In the genomic region with DNA sequence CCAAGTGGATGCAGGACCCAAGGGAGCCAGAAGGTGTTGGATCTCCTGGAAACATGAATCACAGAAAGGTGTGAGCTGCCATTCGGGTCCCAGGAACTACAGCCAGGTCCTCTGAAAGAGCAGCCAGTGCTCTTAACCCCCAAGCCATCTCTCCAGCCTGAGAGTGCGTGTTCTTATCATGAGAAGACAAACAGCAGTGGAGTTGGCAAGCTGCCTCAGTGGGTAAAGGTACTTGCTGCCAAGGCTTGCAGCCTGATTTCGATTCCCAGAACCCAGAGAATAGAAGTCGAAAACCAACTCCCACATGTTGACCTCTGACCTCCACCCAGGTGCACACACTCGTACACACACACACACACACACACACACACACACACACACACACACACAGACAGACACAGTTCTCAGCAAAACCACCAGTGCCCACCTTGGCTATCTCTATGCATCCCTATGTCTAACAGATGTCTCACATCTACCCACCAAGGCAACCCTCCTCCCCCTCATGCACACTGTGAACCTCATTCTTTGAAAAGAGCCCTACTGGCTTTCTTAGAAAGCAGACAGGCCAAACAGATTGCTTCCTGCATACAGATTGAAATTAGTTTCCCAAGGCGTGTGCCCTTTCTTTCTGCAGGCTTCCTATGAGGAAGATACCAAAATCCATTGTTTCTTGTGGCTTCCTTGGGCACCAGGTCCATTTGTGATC, we compare ENCODE assay signal across 11 mouse cellular contexts. TPM values are rescaled to one million over a fixed set of nuclear protein-coding genes. Genes with fewer than 3 reads are reported as not detected.
DNase-seq lines count a peak whose midpoint lies in the region; ATAC-seq lines count a peak whose summit lies in the region.
"Had no signal": no experiment of that assay in that cellular context is flagged by ENCODE, and none has a peak within 500 bp of the region (broad histone marks: within the 10 kb centered on the region; RNA-seq: fewer than 3 reads in every experiment).

No protein-coding gene starts in this region.

- peak; percentile 68 to 85 for DNase-seq in adrenal gland, adult (ENCODE audit: inconsistent age in 2 of 2, low spot score in 1 of 2)
- DNase-seq in adrenal gland, postnatal 4 days (ENCODE audit: low spot score in 2 of 2): no peak
- peak; percentile 65 for DNase-seq in ovary, adult 18-20 months (ENCODE audit: low spot score)
- no peak for DNase-seq in ovary, postnatal 14 days (ENCODE audit: low spot score)
- DNase-seq in ovary, postnatal 10 days (ENCODE audit: low spot score): peak; percentile 13
- DNase-seq in layer of hippocampus, adult 11-12 months (ENCODE audit: low spot score): no peak
- no peak for DNase-seq in liver, embryonic 11.5 days (ENCODE audit: low spot score)

- 39% methylated on average over 5 of the region's 6 CpGs for WGBS in hindbrain, embryonic 16.5 days
- WGBS in liver, embryonic 11.5 days: 70% methylated on average over 6 of the region's 6 CpGs

- peak overlapping the region; percentile 52; the same call in 1 of the 2 replicates for H3K27ac ChIP-seq in hindbrain, embryonic 16.5 days (ENCODE audit: low read depth, low read length)
- H3K27ac ChIP-seq in liver, embryonic 11.5 days (ENCODE audit: low read depth, low read length): no peak overlapping the region
- H3K27ac ChIP-seq: kidney, postnatal 0 days; liver, embryonic 14.5 days had no signal

- ATAC-seq in hindbrain, embryonic 16.5 days: no peak
- no peak for ATAC-seq in liver, embryonic 11.5 days (replicated peaks; ENCODE audit: low FRiP score)

- H3K36me3 ChIP-seq in hindbrain, embryonic 16.5 days (ENCODE audit: control insufficient read depth, insufficient read depth, low read length): no peaks in the 10 kb centered on the region
- H3K36me3 ChIP-seq in liver, embryonic 11.5 days (ENCODE audit: control insufficient read depth, insufficient read depth, low read length): no peaks in the 10 kb centered on the region

- no peak overlapping the region for H3K4me2 ChIP-seq in hindbrain, embryonic 16.5 days (ENCODE audit: low read length)
- H3K4me2 ChIP-seq in liver, embryonic 11.5 days: no peak overlapping the region

- no peaks in the 10 kb centered on the region for H3K27me3 ChIP-seq in hindbrain, embryonic 16.5 days (replicated peaks; ENCODE audit: control insufficient read depth, insufficient read depth, low read length)
- peaks cover 5% of the 10 kb centered on the region for H3K27me3 ChIP-seq in liver, embryonic 11.5 days (replicated peaks; ENCODE audit: control insufficient read depth, insufficient read depth, low read length)

- H3K9me3 ChIP-seq in hindbrain, embryonic 16.5 days (ENCODE audit: control insufficient read depth, low read length): no peaks in the 10 kb centered on the region
- H3K9me3 ChIP-seq in liver, embryonic 11.5 days (ENCODE audit: control insufficient read depth, low read length): no peaks in the 10 kb centered on the region

- no peak overlapping the region for H3K4me3 ChIP-seq in hindbrain, embryonic 16.5 days (ENCODE audit: low read length)
- H3K4me3 ChIP-seq in liver, embryonic 11.5 days (ENCODE audit: low read depth, low read length): no peak overlapping the region

- peaks cover 29% of the 10 kb centered on the region for H3K4me1 ChIP-seq in hindbrain, embryonic 16.5 days (ENCODE audit: control insufficient read depth, insufficient read depth, low read depth, low read length)
- H3K4me1 ChIP-seq in liver, embryonic 11.5 days (replicated peaks; ENCODE audit: control insufficient read depth, insufficient read depth, low read length): peaks cover 12% of the 10 kb centered on the region

- no peak overlapping the region for H3K9ac ChIP-seq in hindbrain, embryonic 16.5 days (ENCODE audit: low read depth, low read length)
- no peak overlapping the region for H3K9ac ChIP-seq in liver, embryonic 11.5 days (ENCODE audit: low read depth, low read length)
- H3K9ac ChIP-seq: liver, embryonic 14.5 days had no signal

RNA-seq across cellular contexts. Expression of gene Chd9, which starts 43.4 kb away (rescaled TPM):
- total RNA-seq in adrenal gland, postnatal 4 days (2021): 10 to 100 TPM; 65.3 to 83.3 TPM
- polyA plus RNA-seq in hindbrain, embryonic 16.5 days (2015; fragmentation: Nextera tagmentation; extraction: Ambion mirVana): 97.1 and 101 TPM in 2 replicates
- polyA plus RNA-seq in liver, embryonic 11.5 days (2014; fragmentation: Nextera tagmentation; extraction: Ambion mirVana): 22.0 and 25.3 TPM in 2 replicates

RNA-seq across cellular contexts. Expression of gene Gm19935, which starts 54.3 kb away (rescaled TPM):
- total RNA-seq in adrenal gland, postnatal 4 days (2021): not detected
- polyA plus RNA-seq in hindbrain, embryonic 16.5 days (2015; fragmentation: Nextera tagmentation; extraction: Ambion mirVana): 3.1 and 5.1 TPM in 2 replicates
- polyA plus RNA-seq in liver, embryonic 11.5 days (2014; fragmentation: Nextera tagmentation; extraction: Ambion mirVana): not detected in 2 replicates
- total RNA-seq: adrenal gland, adult 18-20 months had no signal
- polyA plus RNA-seq: liver, embryonic 14.5 days had no signal

Comparison
In these comparisons a context has a peak if more than half of its experiments do, and no peak if none do; other contexts are left out.
1. DNase-seq: peak in adrenal gland, adult (2 of 2), ovary, adult 18-20 months (single experiment) and ovary, postnatal 10 days (single experiment); none in adrenal gland, postnatal 4 days (0 of 2), ovary, postnatal 14 days (single experiment), layer of hippocampus, adult 11-12 months (single experiment) and liver, embryonic 11.5 days (single experiment).